Mouse (Mus musculus): ENCODE measurements around the gene Olfr798. TPM values are rescaled to one million over a fixed set of nuclear protein-coding genes. Genes with fewer than 3 reads are reported as not detected.

Gene Olfr798
- not detected in 2 replicates for polyA plus RNA-seq (2012; rRNA removed)

GRCm38 (mm10) chr10:129627834-129628233, at the start of gene Olfr798:
Gene Olfr798, minus strand, starts transcription at chr10:129627934.

GRCm38 (mm10) chr10:129673765-129674164, 46.0 kb upstream of the Olfr798 start, which contains the start of gene Olfr801:
Gene Olfr801, minus strand, starts transcription at chr10:129673865.

GRCm38 (mm10) chr10:129657394-129657793, 29.7 kb upstream of the Olfr798 start, which contains the start of gene Olfr800:
Gene Olfr800, plus strand, starts transcription at chr10:129657694.

GRCm38 (mm10) chr10:129637184-129637583, 9.4 kb upstream of the Olfr798 start, which contains the start of gene Olfr799:
Gene Olfr799, plus strand, starts transcription at chr10:129637484.

GRCm38 (mm10) chr10:129612470-129612869, 15.3 kb downstream of the Olfr798 start, which contains the start of gene Olfr796:
Gene Olfr796, minus strand, starts transcription at chr10:129612570.

Other genes with a start within 250 kb of the Olfr798 start
- 0.02 TPM in 1 of 2 replicates, not detected in the other for gene Olfr784, start 243.9 kb downstream of the Olfr798 start, polyA plus RNA-seq (2012; rRNA removed)
- gene Olfr785, start 222.5 kb downstream of the Olfr798 start, polyA plus RNA-seq (2012; rRNA removed), result not detected in 2 replicates
- not detected in 2 replicates for gene Olfr786, start 200.6 kb downstream of the Olfr798 start, polyA plus RNA-seq (2012; rRNA removed)
- not detected in 2 replicates for gene Olfr787, start 166.1 kb downstream of the Olfr798 start, polyA plus RNA-seq (2012; rRNA removed)
- gene Olfr788, start 156.9 kb downstream of the Olfr798 start, polyA plus RNA-seq (2012; rRNA removed), result not detected in 2 replicates
- gene Olfr789, start 143.2 kb downstream of the Olfr798 start, polyA plus RNA-seq (2012; rRNA removed), result not detected in 2 replicates
- not detected in 2 replicates for gene Olfr790, start 129.4 kb downstream of the Olfr798 start, polyA plus RNA-seq (2012; rRNA removed)
- gene Olfr791, start 106.1 kb downstream of the Olfr798 start, polyA plus RNA-seq (2012; rRNA removed), result 0.04 TPM in 1 of 2 replicates, not detected in the other
- not detected in 2 replicates for gene Olfr792, start 88.8 kb downstream of the Olfr798 start, polyA plus RNA-seq (2012; rRNA removed)
- not detected in 2 replicates for gene Olfr794, start 60.3 kb downstream of the Olfr798 start, polyA plus RNA-seq (2012; rRNA removed)
- gene Olfr796, start 15.4 kb downstream of the Olfr798 start, polyA plus RNA-seq (2012; rRNA removed), result not detected in 2 replicates
- not detected in 2 replicates for gene Olfr799, start 9.6 kb upstream of the Olfr798 start, polyA plus RNA-seq (2012; rRNA removed)
- gene Olfr800, start 29.8 kb upstream of the Olfr798 start, polyA plus RNA-seq (2012; rRNA removed), result not detected in 2 replicates
- not detected in 2 replicates for gene Olfr801, start 45.9 kb upstream of the Olfr798 start, polyA plus RNA-seq (2012; rRNA removed)
- gene Olfr802, start 60.2 kb upstream of the Olfr798 start, polyA plus RNA-seq (2012; rRNA removed), result not detected in 2 replicates
- not detected in 2 replicates for gene Olfr803, start 66.4 kb upstream of the Olfr798 start, polyA plus RNA-seq (2012; rRNA removed)
- gene Olfr804, start 75.3 kb upstream of the Olfr798 start, polyA plus RNA-seq (2012; rRNA removed), result not detected in 2 replicates
- not detected in 2 replicates for gene Olfr805, start 101.4 kb upstream of the Olfr798 start, polyA plus RNA-seq (2012; rRNA removed)
- gene Olfr806, start 114.0 kb upstream of the Olfr798 start, polyA plus RNA-seq (2012; rRNA removed), result not detected in 2 replicates
- gene Olfr807, start 129.9 kb upstream of the Olfr798 start, polyA plus RNA-seq (2012; rRNA removed), result not detected in 2 replicates
- not detected in 2 replicates for gene Olfr808, start 137.5 kb upstream of the Olfr798 start, polyA plus RNA-seq (2012; rRNA removed)
- not detected in 2 replicates for gene Olfr809, start 146.7 kb upstream of the Olfr798 start, polyA plus RNA-seq (2012; rRNA removed)
- not detected in 2 replicates for gene Olfr810, start 167.0 kb upstream of the Olfr798 start, polyA plus RNA-seq (2012; rRNA removed)
- not detected in 2 replicates for gene Olfr811, start 176.5 kb upstream of the Olfr798 start, polyA plus RNA-seq (2012; rRNA removed)
- gene Olfr812, start 218.2 kb upstream of the Olfr798 start, polyA plus RNA-seq (2012; rRNA removed), result not detected in 2 replicates
- not detected in 2 replicates for gene Olfr813, start 227.4 kb upstream of the Olfr798 start, polyA plus RNA-seq (2012; rRNA removed)

Data from liver, embryonic 18 days (tissue).